Mouse (Mus musculus) brain, adult 2 months (tissue): Measurements from ENCODE around the gene Gm29666.

Experiments used
- DNase-seq: peaks from one replicate; pipeline ENCODE4 v3.0.0; 2011; ENCODE audit warnings: low read depth, low spot score

The Gm29666 gene

GRCm38 (mm10) chr15:84919938-84920337 is at the start of gene Gm29666:
Gene Gm29666 (minus strand): TSS chr15:84920038.
- DNase-seq = no peak

DNA sequence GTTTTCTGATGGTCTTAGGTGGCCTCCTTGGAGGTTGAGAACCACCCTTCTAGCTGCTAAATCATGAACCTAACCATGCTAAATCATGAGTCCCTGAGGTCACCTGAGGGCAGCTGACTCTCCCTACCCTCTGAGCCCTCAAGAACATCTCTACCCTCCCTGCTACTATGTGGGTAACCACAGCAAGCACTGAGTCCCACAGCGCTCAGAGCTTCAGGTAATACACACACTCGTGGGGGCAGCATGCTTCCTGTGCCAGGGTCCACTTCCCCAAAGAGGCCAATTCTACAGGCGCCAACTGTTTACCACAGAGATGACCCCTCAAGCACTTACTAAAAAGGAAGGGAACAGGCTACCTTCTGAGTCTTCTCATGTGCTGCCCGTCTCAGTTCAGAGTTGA is 48.7 kb upstream of the Gm29666 start:
- DNase-seq = no peak

GRCm38 (mm10) chr15:84965575-84966360 is 45.9 kb upstream of the Gm29666 start:
- peak; percentile 72 for DNase-seq

- DNase-seq = no peak
These were observed 44.9 kb upstream of the Gm29666 start for GRCm38 (mm10) chr15:84964771-84965170.

DNA sequence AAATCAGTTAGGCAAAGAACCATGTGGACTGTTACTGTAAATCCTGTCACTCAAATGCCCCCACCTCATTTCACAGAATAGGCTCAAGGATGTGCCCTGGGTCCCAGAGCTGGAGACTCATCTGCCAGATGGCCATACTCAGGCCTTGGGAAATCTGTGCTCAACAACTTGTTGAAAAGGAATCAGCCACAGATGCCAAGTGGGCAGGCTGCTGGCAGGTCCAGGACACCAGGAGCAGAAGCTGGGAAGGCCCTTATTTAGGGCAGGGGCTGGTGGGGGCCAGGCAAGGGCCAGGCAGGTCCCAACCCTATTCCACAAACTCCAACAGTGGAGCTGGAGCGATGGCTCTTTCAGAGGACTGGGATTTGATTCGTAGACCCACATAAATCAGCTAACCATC is 42.7 kb upstream of the Gm29666 start:
- DNase-seq = no peak

DNA sequence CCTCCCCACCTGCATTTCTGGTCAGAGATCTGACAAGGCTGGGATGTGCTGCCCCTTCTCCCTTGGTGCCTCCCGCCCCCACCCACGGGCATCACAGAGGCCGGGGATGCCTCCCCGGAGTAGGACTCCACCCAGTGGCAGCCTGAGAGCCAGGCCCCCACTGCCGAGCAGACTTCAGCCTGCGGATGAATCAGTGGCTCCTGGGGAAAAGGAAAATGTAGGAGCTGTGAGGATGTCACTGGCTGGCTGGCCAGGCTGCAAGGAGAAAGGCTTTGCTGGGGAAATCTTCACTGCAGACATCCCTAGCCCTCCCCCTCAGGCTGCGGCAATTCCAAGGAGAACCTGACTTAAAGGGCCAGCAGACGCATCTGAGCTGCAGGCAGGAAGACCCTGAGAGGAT is 40.9 kb upstream of the Gm29666 start:
- peak; percentile 92 for DNase-seq

- no peak for DNase-seq
These were observed 40.1 kb upstream of the Gm29666 start for GRCm38 (mm10) chr15:84959891-84960290.

GRCm38 (mm10) chr15:84958331-84958730 is 38.5 kb upstream of the Gm29666 start:
- DNase-seq = no peak

- DNase-seq = peak; percentile 92
These were observed 38.0 kb upstream of the Gm29666 start for GRCm38 (mm10) chr15:84957851-84958250.

DNA sequence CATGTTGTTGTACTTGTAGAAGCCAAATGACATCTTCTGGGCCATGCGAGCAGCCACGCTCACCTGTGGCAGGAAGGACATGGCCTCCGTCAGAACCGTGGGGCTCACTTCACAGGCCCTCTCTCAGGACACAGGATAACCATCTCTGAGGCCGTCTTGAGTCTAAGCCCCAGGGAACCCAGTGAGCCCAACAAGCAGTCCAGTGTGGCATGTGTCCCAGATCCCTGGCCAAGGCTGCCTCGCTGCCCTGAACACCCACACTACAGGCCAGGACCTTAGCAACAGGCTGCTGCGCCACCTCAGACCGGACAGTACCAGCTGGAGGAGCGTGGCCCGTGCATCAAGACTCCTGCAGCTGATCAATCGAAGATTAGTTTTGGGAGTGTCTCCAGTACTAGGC is 33.4 kb upstream of the Gm29666 start:
- no peak for DNase-seq

- peak; percentile 90 for DNase-seq
These were observed 30.2 kb upstream of the Gm29666 start for GRCm38 (mm10) chr15:84950053-84950452.

- DNase-seq = no peak
These were observed 29.2 kb upstream of the Gm29666 start for GRCm38 (mm10) chr15:84948990-84949389.

GRCm38 (mm10) chr15:84944319-84944718 is 24.5 kb upstream of the Gm29666 start:
- DNase-seq = no peak

GRCm38 (mm10) chr15:84942647-84943285 is 22.9 kb upstream of the Gm29666 start:
- DNase-seq = peak; percentile 81

DNA sequence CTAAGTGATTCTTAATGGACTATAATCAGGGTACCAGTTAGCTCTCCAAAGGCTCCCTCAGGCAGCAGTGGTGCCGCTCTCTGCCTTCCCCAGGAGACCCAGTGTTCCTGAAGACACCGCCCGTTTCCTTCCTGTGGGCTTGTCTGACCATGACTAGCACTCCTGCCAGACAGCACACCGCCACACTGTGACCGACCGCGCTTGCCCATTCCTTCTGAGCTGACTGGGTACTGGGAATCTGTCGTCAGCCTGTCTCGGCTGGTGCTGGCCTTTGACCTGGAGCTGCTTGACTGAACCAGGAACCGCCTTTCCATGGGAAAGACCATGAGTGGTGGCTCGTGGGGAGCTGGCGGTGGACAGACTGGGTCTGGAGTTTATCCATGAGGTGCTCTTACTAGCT is 20.3 kb upstream of the Gm29666 start:
- DNase-seq = no peak

GRCm38 (mm10) chr15:84934901-84935300 is 15.1 kb upstream of the Gm29666 start:
- DNase-seq = peak; percentile 83

DNA sequence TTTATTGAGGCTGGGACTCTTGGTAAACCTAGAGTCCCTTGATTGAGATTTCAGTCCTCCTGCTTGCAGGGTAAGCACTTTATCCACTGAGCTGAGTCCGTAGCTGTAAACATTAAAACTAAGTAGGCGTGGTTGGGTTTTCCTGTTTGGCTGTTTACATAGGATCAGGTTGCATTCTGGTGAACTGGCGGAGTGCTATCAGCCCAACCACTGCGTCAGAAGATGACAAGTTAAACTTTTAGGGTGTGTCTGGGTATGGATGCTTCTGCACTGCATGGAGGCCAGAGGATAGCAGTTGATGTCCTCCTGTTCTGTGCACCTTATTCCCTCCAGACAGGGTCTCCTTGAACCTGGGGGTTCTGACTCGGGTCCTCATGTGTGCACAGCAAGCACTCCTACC is 12.5 kb upstream of the Gm29666 start:
- no peak for DNase-seq

- peak; percentile 76 for DNase-seq
These were observed 5.7 kb upstream of the Gm29666 start for GRCm38 (mm10) chr15:84925495-84926018.

DNA sequence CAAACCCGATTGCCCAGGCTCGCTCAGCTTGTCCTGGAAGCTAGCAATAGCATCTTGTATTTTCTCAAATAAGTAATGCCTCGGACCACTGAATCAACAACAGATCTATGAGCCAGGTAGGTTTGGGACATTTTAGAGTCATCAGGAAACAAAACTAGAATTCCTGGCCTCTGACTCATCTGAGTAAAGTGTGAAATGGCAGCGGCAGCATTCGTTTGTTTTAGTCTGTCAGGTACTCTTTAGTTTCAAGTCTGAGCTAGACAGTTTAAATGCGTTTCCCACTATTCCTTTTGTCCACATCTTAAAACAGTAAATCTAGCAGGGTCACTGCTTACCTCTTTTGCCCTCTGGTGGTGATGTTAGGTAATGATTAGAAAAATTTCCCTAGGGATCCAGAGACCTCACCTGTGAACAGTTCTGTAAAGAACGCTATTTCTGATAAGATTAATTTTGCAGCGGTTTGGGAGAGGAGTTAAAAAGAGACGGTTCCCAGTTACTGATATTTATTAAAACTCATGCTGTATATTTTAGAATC is 5.0 kb upstream of the Gm29666 start:
- DNase-seq = peak; percentile 74

DNA sequence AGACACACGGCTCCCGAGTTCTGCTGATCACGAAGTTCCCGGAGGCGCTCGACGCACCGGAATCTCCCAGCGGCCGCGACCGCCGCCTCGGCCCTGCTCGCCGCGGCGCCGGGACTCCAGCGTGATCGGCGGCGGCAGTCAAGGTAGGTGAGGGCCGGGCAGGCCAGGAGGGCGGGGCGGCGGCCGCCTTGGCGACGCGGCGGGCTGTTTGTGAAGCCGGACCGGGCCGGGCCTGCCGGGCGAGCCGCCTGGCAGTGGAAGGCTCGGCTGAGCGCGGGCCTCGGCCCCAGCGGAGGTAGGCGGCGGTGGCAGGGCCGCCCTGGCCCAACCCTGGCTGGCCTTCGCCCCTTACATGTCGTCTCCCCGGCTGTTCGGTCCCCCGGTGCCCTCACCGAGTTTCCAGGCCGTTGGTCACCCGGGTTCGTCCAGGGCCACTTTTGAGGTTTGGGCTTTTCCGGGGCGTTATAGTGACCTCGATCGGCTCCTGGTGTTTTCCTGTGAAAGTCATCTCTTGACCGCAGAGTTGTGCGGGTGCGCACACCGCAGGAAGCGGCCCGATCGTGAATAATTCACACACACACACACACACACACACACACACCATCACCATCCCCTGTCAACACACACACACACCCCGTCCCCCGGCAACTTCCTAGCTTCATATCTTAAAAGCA is 3.8 kb upstream of the Gm29666 start:
- DNase-seq = no peak

DNA sequence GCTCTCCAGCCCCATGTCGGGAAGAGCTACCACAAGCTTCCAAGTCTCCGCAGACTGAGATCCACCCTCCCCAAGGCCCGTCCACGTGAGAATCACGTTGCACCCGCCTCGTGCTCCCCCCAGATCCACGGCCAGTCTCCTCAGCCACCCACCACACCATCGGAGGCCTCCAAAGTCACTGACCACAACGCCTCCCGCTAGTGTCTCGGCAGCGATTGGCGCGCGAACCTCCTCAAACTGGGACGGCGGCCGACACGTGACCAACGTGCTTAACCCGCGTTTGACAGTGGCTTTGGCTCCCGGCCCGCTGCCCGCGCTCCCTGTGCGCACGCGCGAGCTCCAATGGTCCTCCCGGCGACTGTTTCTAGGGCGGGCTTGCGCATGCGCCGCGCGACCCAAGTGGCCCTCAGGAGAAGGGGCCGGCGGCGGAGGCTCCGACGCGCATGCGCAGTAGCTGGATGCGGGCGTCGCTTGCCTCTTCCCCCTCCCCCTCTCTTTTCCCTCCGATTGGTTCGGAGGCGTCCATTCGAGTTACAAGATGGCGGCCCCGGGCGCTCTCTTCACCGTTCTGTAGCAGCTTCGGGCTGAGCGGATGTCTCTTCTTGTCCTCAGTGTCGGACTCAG is 3.2 kb upstream of the Gm29666 start, which contains the start of gene Nup50:
Nup50 (plus strand) TSS at position 528 of the 624 bp plus-strand sequence.
- DNase-seq = peak; percentile 99

GRCm38 (mm10) chr15:84913201-84913600 is 6.6 kb downstream of the Gm29666 start:
- DNase-seq = no peak
